Mouse (Mus musculus) megakaryocyte, adult 5-6 weeks (primary cell): ENCODE results near the gene Bcl2l1. TPM values are rescaled to one million over a fixed set of nuclear protein-coding genes. Genes with fewer than 3 reads are reported as not detected.

Experiments used
- ATAC-seq: 2 replicates; pipeline ENCODE4 v1.8.0; 2016; ENCODE audit warnings: mild to moderate bottlenecking, inconsistent platforms; ENCODE audit not compliant: poor library complexity, severe bottlenecking
- total RNA-seq, 2 experiments: library from RNA; stranded (forward) in 1 of 2; stranded (reverse) in 1 of 2; fragments of 153-499, 151-499 nt in 1 of 2; fragments of 221-1000, 200-1000 nt in 1 of 2; gene quantifications; 2 replicates each; pipeline versions ENCODE4 v1.2.3 to v1.2.4; 2015 to 2017

Bcl2l1 gene
- total RNA-seq, 2 experiments from 2014 or later = 9.3 TPM

DNA sequence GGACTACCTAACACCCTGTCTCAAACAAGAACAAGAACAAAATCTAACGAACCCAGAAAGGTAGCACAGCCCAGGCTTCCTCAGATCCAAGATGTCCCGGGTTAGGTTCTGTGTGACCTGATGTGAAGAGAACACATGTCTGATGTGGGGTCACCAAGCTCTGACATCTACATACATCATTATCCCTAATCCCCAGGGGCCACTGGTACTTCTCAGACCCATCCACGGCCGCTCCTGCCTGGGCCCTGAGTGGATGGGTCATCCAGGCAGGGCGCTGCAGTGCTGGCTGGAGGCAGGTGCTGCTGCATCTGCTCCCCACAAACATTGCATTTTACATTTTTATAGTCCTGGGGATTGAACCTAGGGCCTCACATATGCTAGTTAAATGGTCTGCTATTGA, 91.0 kb downstream of the Bcl2l1 start:
- ATAC-seq = no peak

DNA sequence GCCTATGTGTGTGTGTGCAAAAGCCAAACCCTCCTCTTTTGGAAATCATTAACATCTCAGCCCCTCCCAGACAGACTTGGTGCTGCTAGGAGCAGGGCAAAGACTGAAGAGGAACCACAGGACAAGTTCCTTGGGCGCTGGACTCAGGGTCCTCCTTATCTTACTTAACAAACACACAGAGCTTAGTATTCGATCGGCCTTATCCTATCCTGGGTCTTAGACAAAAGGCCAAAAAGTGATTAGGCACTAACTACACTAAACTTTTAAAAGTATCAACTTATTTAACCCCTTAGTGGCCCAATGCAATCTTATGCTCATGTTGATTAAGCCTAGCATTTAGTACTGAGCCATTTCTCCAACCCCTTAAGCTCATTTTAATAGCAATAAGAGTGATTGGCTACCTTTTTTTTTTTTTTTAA, 91.7 kb downstream of the Bcl2l1 start:
- ATAC-seq = 0 out of 2 replicates have a peak, but pooled peaks have one; percentile 4

DNA sequence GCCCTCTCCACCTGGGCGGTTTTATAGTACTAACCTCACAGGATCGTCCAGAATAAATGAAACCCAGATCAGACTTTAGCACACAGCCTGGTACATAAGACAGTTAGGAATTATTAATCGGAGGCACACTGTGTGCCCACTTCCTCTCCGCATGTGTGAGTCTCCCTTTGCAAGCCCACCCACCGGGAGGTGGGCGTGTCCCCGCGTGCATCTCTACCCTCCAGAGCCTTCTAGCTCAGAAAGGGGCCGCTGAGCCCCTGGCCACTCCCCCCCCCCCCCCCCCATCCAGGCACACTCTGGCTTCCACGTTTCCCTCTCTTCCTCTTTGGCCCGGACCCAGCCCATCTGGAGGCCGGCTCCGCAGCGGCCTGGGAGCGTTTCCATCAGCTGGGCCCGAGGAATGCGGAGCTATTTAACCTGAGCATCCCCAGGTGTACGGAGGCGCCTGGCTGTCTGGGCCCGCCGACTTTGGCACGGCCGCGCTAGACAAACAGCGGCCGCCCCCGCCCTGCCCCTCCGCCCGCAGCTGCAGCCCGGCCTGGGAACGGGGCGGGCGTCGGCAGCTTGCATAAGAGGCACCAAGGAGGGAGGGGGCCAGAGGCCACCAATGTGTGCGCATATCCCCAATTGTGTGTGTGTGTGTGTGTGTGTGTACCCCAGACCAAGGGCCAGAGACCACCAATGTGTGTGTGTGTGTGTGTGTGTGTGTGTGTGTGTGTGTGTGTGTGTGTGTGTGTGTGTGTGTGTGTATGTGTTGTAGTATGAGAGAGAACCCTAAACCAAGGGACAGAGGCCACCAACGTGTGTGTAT, 92.3 kb downstream of the Bcl2l1 start:
- ATAC-seq = peak; percentile 19; the same call in 1 of the 2 replicates

GRCm38 (mm10) chr2:152738341-152738740, 93.2 kb downstream of the Bcl2l1 start:
- no peak for ATAC-seq

DNA sequence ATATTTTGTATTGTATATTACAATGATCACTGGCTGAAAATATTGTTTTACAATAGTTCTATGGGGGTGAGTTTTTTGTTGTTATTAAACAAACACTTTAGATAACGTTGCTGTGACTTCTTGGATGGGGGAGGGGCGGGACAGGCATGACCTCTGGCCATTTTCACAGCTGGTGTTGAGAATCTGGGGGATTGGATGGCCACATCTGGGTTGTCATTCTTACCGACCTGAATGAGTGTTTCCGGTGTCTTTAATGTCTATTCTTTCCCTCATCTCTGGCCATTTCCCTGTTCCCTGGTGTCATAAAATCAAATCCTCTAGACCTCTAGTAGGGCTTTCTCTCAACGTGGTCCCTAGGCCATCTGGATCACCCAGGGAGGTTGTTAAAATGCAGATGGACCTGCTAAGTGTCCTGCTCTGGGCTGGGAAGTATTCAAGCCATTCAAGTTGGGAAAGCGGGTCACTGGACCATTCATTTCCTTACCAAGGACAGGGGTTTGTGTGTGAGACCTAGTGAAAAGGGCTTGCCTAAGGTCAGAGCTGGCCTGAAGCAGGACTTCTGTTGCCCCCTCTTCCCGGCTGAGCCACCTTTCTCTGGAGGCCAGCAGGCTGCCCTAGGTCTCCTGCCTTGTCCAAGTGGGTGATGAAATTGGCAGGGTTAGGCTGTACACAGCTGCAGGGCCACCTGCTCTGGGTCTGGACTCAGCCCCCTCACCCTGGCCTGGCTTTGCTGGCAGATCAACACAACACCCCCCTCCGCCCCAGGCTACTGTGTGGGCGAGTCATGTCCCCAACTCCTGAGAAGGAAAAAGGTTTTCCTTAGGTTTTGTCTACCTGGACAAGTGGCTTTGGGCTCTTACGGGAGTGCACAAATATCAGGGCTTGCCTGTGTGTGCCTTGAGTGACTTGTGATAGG, 94.0 kb downstream of the Bcl2l1 start:
- no peak for ATAC-seq

DNA sequence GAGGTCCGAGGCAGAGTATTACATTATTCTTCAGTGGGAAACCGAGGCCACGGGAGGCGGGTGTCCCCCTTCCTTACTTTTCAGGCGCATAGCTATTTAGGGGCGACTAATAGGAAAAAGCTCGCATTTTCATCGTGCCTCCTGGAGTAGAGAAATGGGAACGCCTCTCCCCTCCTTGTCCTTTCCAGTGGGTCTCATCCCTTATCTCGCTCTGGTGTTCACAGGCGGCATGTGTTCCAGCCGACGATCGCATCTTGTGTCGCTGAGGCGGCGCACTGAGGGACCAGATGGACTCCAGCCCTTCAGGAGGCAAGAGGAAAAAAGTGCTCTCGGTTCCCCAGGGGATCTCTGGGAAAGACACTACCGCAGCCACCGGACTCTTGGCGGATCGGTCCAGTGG, 94.8 kb downstream of the Bcl2l1 start:
- ATAC-seq = no peak

- ATAC-seq = peak; percentile 75
Measured at GRCm38 (mm10) chr2:152736090-152736601, 95.4 kb downstream of the Bcl2l1 start, which contains the start of gene Id1. Id1 (plus strand) TSS chr2:152736251.

- peak; percentile 30 for ATAC-seq
Measured at GRCm38 (mm10) chr2:152734984-152735383, 96.5 kb downstream of the Bcl2l1 start.

DNA sequence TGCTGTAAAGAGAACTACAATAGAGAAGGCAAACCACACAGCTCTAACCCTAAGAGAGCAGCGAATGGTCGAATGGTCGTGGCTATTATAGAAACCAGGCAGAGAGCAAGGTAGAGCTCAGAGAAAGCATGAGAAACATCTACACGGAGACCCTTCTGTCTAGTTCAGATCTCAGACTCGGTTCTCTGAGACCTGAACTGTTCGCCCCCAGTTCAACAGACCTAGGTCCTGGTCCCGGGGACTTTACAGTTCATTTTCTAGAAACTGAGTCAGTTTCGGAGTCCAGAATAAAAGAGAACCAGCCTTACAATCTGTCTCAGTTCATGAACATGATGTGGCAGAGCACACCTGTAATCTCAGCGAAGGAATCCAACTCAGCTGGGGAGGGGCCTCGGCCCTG, 97.0 kb downstream of the Bcl2l1 start:
- no peak for ATAC-seq

GRCm38 (mm10) chr2:152733201-152733600, 98.3 kb downstream of the Bcl2l1 start:
- ATAC-seq = no peak

Other genes starting within 250 kb of the Bcl2l1 start
- not detected in 2 replicates for gene Defb45, start 232.3 kb downstream of the Bcl2l1 start, total RNA-seq (2015)
- not detected in 2 replicates for gene Defb45, start 232.3 kb downstream of the Bcl2l1 start, total RNA-seq (2017)
- not detected in 2 replicates for gene Defb36, start 227.4 kb downstream of the Bcl2l1 start, total RNA-seq (2015)
- gene Defb36, start 227.4 kb downstream of the Bcl2l1 start, total RNA-seq (2017) = not detected in 2 replicates
- gene Defb25, start 208.7 kb downstream of the Bcl2l1 start, total RNA-seq (2015) = not detected in 2 replicates
- not detected in 2 replicates for gene Defb25, start 208.7 kb downstream of the Bcl2l1 start, total RNA-seq (2017)
- gene Rem1, start 204.8 kb downstream of the Bcl2l1 start, total RNA-seq (2015) = 8.9 and 10.2 TPM in 2 replicates
- gene Rem1, start 204.8 kb downstream of the Bcl2l1 start, total RNA-seq (2017) = 9.0 and 15.4 TPM in 2 replicates
- gene H13, start 162.3 kb downstream of the Bcl2l1 start, total RNA-seq (2015) = 165 and 166 TPM in 2 replicates
- 100 and 109 TPM in 2 replicates for gene H13, start 162.3 kb downstream of the Bcl2l1 start, total RNA-seq (2017)
- 8.4 and 9.3 TPM in 2 replicates for gene Mcts2, start 144.7 kb downstream of the Bcl2l1 start, total RNA-seq (2015)
- 7.1 and 8.3 TPM in 2 replicates for gene Mcts2, start 144.7 kb downstream of the Bcl2l1 start, total RNA-seq (2017)
- gene Id1, start 95.5 kb downstream of the Bcl2l1 start, total RNA-seq (2015) = 28.4 and 48.3 TPM in 2 replicates
- 35.0 and 40.1 TPM in 2 replicates for gene Id1, start 95.5 kb downstream of the Bcl2l1 start, total RNA-seq (2017)
- 0.20 and 0.55 TPM in 2 replicates for gene Cox4i2, start 77.6 kb downstream of the Bcl2l1 start, total RNA-seq (2015)
- 0.41 TPM in 1 of 2 replicates, not detected in the other for gene Cox4i2, start 77.6 kb downstream of the Bcl2l1 start, total RNA-seq (2017)
- 102 TPM in 2 replicates for gene Tpx2, start 16.2 kb upstream of the Bcl2l1 start, total RNA-seq (2015)
- 122 and 126 TPM in 2 replicates for gene Tpx2, start 16.2 kb upstream of the Bcl2l1 start, total RNA-seq (2017)
- gene Mylk2, start 79.6 kb upstream of the Bcl2l1 start, total RNA-seq (2015) = not detected in 2 replicates
- not detected in 2 replicates for gene Mylk2, start 79.6 kb upstream of the Bcl2l1 start, total RNA-seq (2017)
- gene Foxs1, start 101.5 kb upstream of the Bcl2l1 start, total RNA-seq (2015) = not detected in 2 replicates
- not detected in 2 replicates for gene Foxs1, start 101.5 kb upstream of the Bcl2l1 start, total RNA-seq (2017)
- not detected in 2 replicates for gene Dusp15, start 120.0 kb upstream of the Bcl2l1 start, total RNA-seq (2015)
- not detected in 2 replicates for gene Dusp15, start 120.0 kb upstream of the Bcl2l1 start, total RNA-seq (2017)
- gene Ttll9, start 130.8 kb upstream of the Bcl2l1 start, total RNA-seq (2015) = 0.38 TPM in 1 of 2 replicates, not detected in the other
- gene Ttll9, start 130.8 kb upstream of the Bcl2l1 start, total RNA-seq (2017) = 0.28 TPM in 1 of 2 replicates, not detected in the other
- 34.0 and 38.6 TPM in 2 replicates for gene Pdrg1, start 183.7 kb upstream of the Bcl2l1 start, total RNA-seq (2015)
- gene Pdrg1, start 183.7 kb upstream of the Bcl2l1 start, total RNA-seq (2017) = 80.2 and 129 TPM in 2 replicates
- gene Xkr7, start 200.1 kb upstream of the Bcl2l1 start, total RNA-seq (2015) = not detected in 2 replicates
- gene Xkr7, start 200.1 kb upstream of the Bcl2l1 start, total RNA-seq (2017) = not detected in 2 replicates
- 0.59 TPM in 1 of 2 replicates, not detected in the other for gene Ccm2l, start 234.2 kb upstream of the Bcl2l1 start, total RNA-seq (2015)
- 0.22 TPM in 1 of 2 replicates, not detected in the other for gene Ccm2l, start 234.2 kb upstream of the Bcl2l1 start, total RNA-seq (2017)